Mouse (Mus musculus) kidney, embryonic 15.5 days (tissue): ENCODE data around the gene Olfr1042. TPM values are rescaled to one million over a fixed set of nuclear protein-coding genes. Genes with fewer than 3 reads are reported as not detected.
"Not testable (repeated sequence)": the region's sequence is repeated elsewhere in the genome, so short reads cannot be mapped to it uniquely, and the experiment has no call there.

Source experiments
- ATAC-seq: fragments of 200-750 bp; cut with Nextera tagmentation; replicated peaks from 2 replicates; pipeline ENCODE4 v1.8.0; 2017; ENCODE audit warnings: moderate TSS enrichment; ENCODE audit not compliant: low FRiP score
- H3K27ac ChIP-seq: fragments of 300-500 bp; sonication (generic); 2 replicates; pipeline ENCODE4 v1.5.1; 2015; ENCODE audit warnings: mild to moderate bottlenecking, inconsistent platforms
- H3K27me3 ChIP-seq: fragments of 300-500 bp; sonication (generic); 2 replicates; pipeline ENCODE4 v1.6.1; 2015; ENCODE audit warnings: inconsistent platforms
- H3K36me3 ChIP-seq: fragments of 300-500 bp; sonication (generic); 2 replicates; pipeline ENCODE4 v1.6.1; 2015; ENCODE audit warnings: inconsistent platforms
- H3K4me1 ChIP-seq: fragments of 300-500 bp; sonication (generic); 2 replicates; pipeline ENCODE4 v1.6.1; 2015; ENCODE audit warnings: inconsistent platforms
- H3K4me2 ChIP-seq: fragments of 300-500 bp; sonication (generic); 2 replicates; pipeline ENCODE4 v1.6.1; 2015; ENCODE audit warnings: moderate library complexity, mild to moderate bottlenecking, inconsistent platforms
- H3K4me3 ChIP-seq: fragments of 300-500 bp; sonication (generic); replicated peaks from 2 replicates; pipeline ENCODE4 v1.5.1; 2015; ENCODE audit warnings: mild to moderate bottlenecking, inconsistent platforms
- H3K9ac ChIP-seq: fragments of 300-500 bp; sonication (generic); 2 replicates; pipeline ENCODE4 v1.6.1; 2015; ENCODE audit warnings: mild to moderate bottlenecking, inconsistent platforms
- H3K9me3 ChIP-seq: fragments of 300-500 bp; sonication (generic); replicated peaks from 2 replicates; pipeline ENCODE4 v1.6.1; 2016; ENCODE audit warnings: inconsistent platforms
- WGBS: fragments of 180-500 bp; shearing (Covaris S2); methylation state at CpG from one replicate; pipeline ENCODE4 v1.1.7; 2015; ENCODE audit warnings: mixed read lengths; 5-methylcytosine and 5-hydroxymethylcytosine counted together
- polyA plus RNA-seq: library from polyadenylated mRNA; unstranded; fragments of >200 nt; fragmentation: Nextera tagmentation; extraction: Ambion mirVana; gene quantifications from 2 replicates; pipeline ENCODE4 v1.2.1, GENCODE M21; 2015

The Olfr1042 gene
- not detected in 2 replicates for polyA plus RNA-seq

DNA sequence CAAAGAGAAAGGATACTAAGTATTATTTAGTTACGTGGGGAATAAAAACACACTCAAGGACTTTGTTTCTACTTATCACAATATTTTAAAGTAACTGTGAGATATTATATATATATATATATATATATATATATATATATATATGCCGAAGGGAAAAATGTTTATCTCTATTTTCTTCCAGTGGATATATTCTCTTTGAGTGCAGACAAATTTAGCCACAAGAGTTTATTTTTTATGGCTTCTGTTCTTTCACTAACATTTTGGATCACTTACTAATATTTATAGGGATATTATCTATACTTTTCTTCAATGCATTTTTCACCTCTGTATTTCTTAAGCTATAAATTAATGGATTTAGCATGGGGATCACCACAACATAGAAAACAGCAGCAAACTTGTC lies at the start of gene Olfr1042:
Olfr1042 (minus strand) TSS at position 101 of the 400 bp plus-strand sequence.
- H3K9ac ChIP-seq: no peak within 1 kb of the TSS
- no peak for ATAC-seq
- WGBS: 97% methylated on average over 2 of the region's 2 CpGs
- no peak within 1 kb of the TSS for H3K4me2 ChIP-seq
- H3K27me3 ChIP-seq: no peaks in the 10 kb centered on the region
- no peak within 1 kb of the TSS for H3K27ac ChIP-seq
- H3K4me3 ChIP-seq: no peak within 1 kb of the TSS
- H3K36me3 ChIP-seq: no peaks in the 10 kb centered on the region
- no peaks in the 10 kb centered on the region for H3K4me1 ChIP-seq
- H3K9me3 ChIP-seq: no peaks in the 10 kb centered on the region

DNA sequence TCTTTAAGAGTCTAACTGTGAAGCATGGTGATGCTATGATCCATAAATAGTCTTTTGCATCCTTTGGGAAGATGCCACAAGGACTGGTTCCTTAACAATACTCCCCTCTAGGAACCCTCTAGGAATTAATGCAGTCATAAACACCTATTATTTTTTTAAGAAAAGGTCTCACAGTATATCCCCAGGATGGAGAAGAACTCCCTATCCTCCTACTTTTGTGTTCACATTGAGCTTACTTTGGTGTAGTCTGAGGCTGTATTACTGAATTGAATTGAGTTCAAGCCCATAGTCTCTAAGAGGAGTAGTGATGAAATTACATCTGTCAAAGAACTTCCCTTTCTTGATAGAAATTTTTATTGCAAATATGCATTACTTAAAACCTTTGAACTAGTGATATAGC lies 41.3 kb upstream of the Olfr1042 start, which contains the start of gene Olfr1045:
Olfr1045 (minus strand) TSS at position 101 of the 400 bp plus-strand sequence.
- Histone ChIP-seq H3K27ac (no peak within 1 kb of the TSS), H3K4me1 (no peaks in the 10 kb centered on the region), H3K36me3 (no peaks in the 10 kb centered on the region), H3K4me2 (no peak within 1 kb of the TSS), H3K9ac (no peak within 1 kb of the TSS), H3K4me3 (no peak within 1 kb of the TSS), H3K27me3 (no peaks in the 10 kb centered on the region), H3K9me3 (no peaks in the 10 kb centered on the region)
- ATAC-seq: no peak

DNA sequence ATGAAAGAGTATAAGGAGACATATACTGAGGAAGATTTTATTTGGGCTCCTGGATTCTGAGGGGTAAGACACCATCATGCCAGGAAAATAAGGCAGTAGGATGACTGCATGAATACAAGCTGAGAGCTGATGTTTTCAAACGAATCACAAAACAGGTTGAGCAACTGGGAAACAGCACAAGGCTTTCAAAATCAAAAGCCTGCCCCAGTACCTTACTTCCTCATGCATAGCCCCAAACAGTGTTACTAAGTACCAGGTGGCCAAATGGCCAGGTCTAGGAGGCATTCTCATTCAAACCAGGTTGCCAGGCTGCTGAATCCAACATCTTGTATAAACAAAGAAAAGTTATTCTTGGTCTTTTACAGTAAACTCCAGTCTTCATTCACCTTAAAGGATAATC lies 34.2 kb upstream of the Olfr1042 start:
- Histone ChIP-seq H3K27ac (no peak overlapping the region), H3K4me3 (no peak overlapping the region), H3K4me1 (no peaks in the 10 kb centered on the region), H3K9me3 (no peaks in the 10 kb centered on the region), H3K9ac (no peak overlapping the region), H3K4me2 (no peak overlapping the region), H3K27me3 (no peaks in the 10 kb centered on the region), H3K36me3 (no peaks in the 10 kb centered on the region)
- no peak for ATAC-seq
- WGBS: 46% methylated on average over 1 of the region's 1 CpGs

DNA sequence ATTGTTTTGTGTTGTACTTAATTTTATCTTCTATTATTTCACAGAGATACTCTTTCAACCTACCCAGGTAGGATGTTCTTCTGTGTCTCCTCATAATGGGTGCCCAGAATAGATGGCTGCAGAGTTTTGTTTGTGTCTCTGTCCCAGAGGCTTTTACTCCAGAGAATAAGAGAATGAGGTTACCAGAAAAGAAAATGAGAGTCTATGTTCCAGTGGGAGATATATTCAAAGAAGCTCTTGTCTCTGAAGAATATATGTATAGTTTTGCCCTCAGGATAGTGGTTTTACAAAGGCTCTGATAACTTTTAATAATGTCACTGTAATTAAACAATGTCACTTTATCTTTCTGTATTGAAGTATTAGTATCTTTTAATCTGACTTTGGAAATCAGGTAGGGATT lies 23.9 kb upstream of the Olfr1042 start, which contains the start of gene Olfr52:
Olfr52 (minus strand) TSS at position 101 of the 400 bp plus-strand sequence.
- Histone ChIP-seq H3K4me3 (no peak within 1 kb of the TSS), H3K27me3 (no peaks in the 10 kb centered on the region)

DNA sequence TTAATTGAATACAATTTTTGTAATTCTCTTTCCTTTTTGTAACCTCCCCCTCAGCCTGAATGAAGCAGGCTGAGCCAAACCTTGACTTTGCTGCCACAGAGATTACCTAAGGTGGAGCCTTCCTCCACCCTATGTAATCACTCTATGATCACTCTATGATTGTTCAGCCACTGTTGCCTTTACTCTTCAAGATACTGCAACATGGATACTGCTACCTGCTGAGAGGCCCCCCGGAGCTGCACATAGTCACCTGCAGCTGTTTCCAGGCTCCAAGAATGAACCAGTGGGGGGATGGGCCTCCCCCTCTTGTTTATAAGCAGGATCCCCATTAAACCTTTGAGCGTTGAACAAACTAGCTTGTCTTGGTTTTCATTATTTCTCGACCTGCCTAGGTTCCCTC lies 18.3 kb upstream of the Olfr1042 start:
- Histone ChIP-seq H3K9ac (no peak overlapping the region), H3K4me1 (no peaks in the 10 kb centered on the region), H3K4me2 (no peak overlapping the region), H3K27me3 (no peaks in the 10 kb centered on the region), H3K36me3 (no peaks in the 10 kb centered on the region), H3K4me3 (no peak overlapping the region), H3K27ac (no peak overlapping the region), H3K9me3 (no peaks in the 10 kb centered on the region)
- 84% methylated on average over 3 of the region's 3 CpGs for WGBS
- ATAC-seq: no peak

More for the DNA sequence above, 23.9 kb upstream of the Olfr1042 start, which contains the start of gene Olfr52:
- no peaks in the 10 kb centered on the region for H3K4me1 ChIP-seq
- no peak for ATAC-seq
- H3K9ac ChIP-seq: no peak within 1 kb of the TSS
- no peak within 1 kb of the TSS for H3K27ac ChIP-seq
- no peaks in the 10 kb centered on the region for H3K36me3 ChIP-seq
- H3K4me2 ChIP-seq: no peak within 1 kb of the TSS
- no peaks in the 10 kb centered on the region for H3K9me3 ChIP-seq

DNA sequence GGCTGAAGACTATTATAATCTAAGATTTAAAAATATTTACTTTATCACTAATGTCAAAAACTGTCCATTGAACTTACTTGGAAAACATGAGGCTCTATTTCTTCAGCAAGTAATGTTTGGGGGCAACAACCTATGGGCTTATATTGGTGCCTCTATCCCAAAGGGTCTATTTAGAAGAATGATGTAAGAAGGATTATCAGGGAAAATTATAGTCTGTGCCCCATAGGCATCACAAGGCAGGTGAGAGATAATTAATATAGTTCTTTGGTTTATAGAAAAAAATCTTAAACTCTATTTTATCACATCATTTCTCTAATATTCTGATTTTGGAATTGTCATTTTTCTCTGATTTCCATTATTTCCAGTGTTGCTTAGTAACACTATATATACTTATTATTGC lies 16.1 kb upstream of the Olfr1042 start, which contains the start of gene Olfr1044:
Olfr1044 (minus strand) TSS at position 101 of the 400 bp plus-strand sequence.
- H3K4me3 ChIP-seq: no peak within 1 kb of the TSS
- no peaks in the 10 kb centered on the region for H3K27me3 ChIP-seq
- H3K4me2 ChIP-seq: no peak within 1 kb of the TSS
- no peaks in the 10 kb centered on the region for H3K36me3 ChIP-seq
- no peak for ATAC-seq
- H3K4me1 ChIP-seq: no peaks in the 10 kb centered on the region
- no peak within 1 kb of the TSS for H3K9ac ChIP-seq
- H3K27ac ChIP-seq: no peak within 1 kb of the TSS
- no peaks in the 10 kb centered on the region for H3K9me3 ChIP-seq

DNA sequence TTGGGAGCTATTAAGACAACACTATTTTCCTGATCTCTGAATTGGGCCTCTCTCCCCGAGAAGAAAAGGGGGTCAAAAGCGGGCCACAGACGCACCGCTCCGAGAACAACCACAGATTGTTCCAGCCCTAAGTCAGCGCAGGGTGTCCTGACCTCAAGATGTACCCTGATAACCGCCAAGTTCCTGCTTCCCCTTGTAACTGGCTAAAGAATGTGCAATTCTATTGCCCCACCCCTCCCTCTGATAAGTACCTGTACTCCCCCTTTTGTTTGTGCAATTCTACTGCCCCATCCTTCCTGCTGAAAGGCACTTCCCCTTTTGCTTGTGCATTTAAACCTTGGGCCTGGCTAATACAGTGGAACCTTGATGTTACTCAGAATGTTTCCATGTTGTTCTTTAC lies 13.8 kb upstream of the Olfr1042 start:
- not testable (repeated sequence) for H3K27me3 ChIP-seq, H3K4me1 ChIP-seq, H3K27ac ChIP-seq, H3K4me3 ChIP-seq, H3K36me3 ChIP-seq, H3K4me2 ChIP-seq, H3K9me3 ChIP-seq, H3K9ac ChIP-seq, ATAC-seq
- WGBS: 88% methylated on average over 7 of the region's 7 CpGs

DNA sequence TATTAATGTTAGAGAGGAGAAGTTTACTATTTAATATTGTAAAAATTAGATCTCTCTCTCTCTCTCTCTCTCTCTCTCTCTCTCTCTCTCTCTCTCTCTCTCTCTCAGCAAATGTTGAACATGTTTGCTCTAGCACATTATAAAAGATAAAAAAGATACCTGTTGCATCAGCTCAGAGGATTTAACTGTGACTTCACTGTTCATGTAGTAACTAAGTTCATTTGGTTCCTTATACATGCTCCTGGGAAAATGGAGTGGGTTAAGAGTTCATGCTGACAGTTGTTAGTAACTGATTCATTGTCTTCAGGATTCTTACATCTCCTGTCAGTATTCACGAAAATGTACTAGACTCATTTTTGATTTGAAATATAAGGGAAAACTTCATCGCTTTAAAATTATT lies 5.8 kb upstream of the Olfr1042 start, which contains the start of gene Olfr1043:
Olfr1043 (minus strand) TSS at position 101 of the 400 bp plus-strand sequence.
- no peaks in the 10 kb centered on the region for H3K27me3 ChIP-seq
- H3K9me3 ChIP-seq: no peaks in the 10 kb centered on the region
- H3K4me1 ChIP-seq: no peaks in the 10 kb centered on the region
- no peak for ATAC-seq
- no peak within 1 kb of the TSS for H3K4me3 ChIP-seq
- H3K27ac ChIP-seq: no peak within 1 kb of the TSS
- 86% methylated on average over 2 of the region's 2 CpGs for WGBS
- no peak within 1 kb of the TSS for H3K9ac ChIP-seq
- no peaks in the 10 kb centered on the region for H3K36me3 ChIP-seq
- no peak within 1 kb of the TSS for H3K4me2 ChIP-seq

DNA sequence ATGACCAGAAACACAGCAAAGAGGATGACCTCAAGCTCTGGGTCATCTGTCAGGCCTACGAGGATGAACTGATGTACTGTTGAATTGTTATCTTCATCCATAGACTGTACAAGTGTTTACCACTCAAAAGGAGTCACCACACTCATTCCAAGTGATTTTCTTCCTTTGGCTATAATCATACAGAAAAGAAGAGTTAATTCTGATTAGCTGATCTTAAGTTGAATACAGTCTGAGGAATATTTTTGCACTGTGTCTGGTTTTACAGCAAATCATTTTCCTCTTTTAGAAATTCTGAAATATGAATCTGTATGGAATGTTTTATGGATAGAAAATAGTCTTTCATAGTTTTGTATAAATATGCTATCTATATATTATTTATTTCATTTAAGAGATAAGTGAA lies 15.0 kb downstream of the Olfr1042 start, which contains the start of gene Olfr1040:
Olfr1040 (minus strand) TSS at position 101 of the 400 bp plus-strand sequence.
- no peaks in the 10 kb centered on the region for H3K27me3 ChIP-seq
- H3K9ac ChIP-seq: no peak within 1 kb of the TSS
- no peak within 1 kb of the TSS for H3K4me3 ChIP-seq
- H3K4me1 ChIP-seq: no peaks in the 10 kb centered on the region
- ATAC-seq: no peak
- H3K9me3 ChIP-seq: no peaks in the 10 kb centered on the region
- H3K36me3 ChIP-seq: no peaks in the 10 kb centered on the region
- no peak within 1 kb of the TSS for H3K27ac ChIP-seq
- no peak within 1 kb of the TSS for H3K4me2 ChIP-seq
- WGBS: 81% methylated on average over 1 of the region's 1 CpGs

DNA sequence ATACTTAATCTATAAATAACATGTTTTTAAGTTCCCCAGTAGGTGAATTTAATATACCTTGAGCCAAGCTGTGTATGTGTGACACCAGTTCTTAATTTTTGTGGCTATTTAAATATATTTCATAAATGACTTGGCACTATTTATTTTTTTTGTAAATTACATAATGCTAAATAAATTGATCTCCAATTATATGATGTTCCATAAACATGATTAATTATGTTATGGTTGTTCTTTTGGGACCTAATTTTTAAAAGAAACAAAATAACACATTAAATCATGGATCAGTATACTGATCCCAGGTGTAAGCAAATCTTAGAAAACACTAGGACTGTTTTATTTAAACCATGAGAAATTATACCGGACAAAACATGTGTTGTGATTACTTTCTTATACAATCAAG lies 25.8 kb downstream of the Olfr1042 start, which contains the start of gene Olfr1039:
Olfr1039 (minus strand) TSS at position 101 of the 400 bp plus-strand sequence.
- no peak for ATAC-seq
- Histone ChIP-seq H3K4me3 (no peak within 1 kb of the TSS), H3K4me1 (no peaks in the 10 kb centered on the region), H3K9me3 (no peaks in the 10 kb centered on the region), H3K27ac (no peak within 1 kb of the TSS), H3K9ac (no peak within 1 kb of the TSS), H3K36me3 (no peaks in the 10 kb centered on the region), H3K27me3 (no peaks in the 10 kb centered on the region), H3K4me2 (no peak within 1 kb of the TSS)
- 95% methylated on average over 1 of the region's 1 CpGs for WGBS

Other genes starting within 250 kb of the Olfr1042 start
- gene Olfr1025-ps1, start 246.6 kb downstream of the Olfr1042 start, polyA plus RNA-seq: not detected in 2 replicates
- gene Olfr1026, start 240.3 kb downstream of the Olfr1042 start, polyA plus RNA-seq: not detected in 2 replicates
- gene Olfr1028, start 211.4 kb downstream of the Olfr1042 start, polyA plus RNA-seq: not detected in 2 replicates
- not detected in 2 replicates for gene Olfr1029, start 187.9 kb downstream of the Olfr1042 start, polyA plus RNA-seq
- not detected in 2 replicates for gene Olfr1030, start 182.6 kb downstream of the Olfr1042 start, polyA plus RNA-seq
- not detected in 2 replicates for gene Olfr1031, start 171.5 kb downstream of the Olfr1042 start, polyA plus RNA-seq
- not detected in 2 replicates for gene Olfr1032, start 156.3 kb downstream of the Olfr1042 start, polyA plus RNA-seq
- 4.0 and 4.9 TPM in 2 replicates for gene Olfr1033, start 141.2 kb downstream of the Olfr1042 start, polyA plus RNA-seq
- 0.04 and 0.10 TPM in 2 replicates for gene Olfr1034, start 116.0 kb downstream of the Olfr1042 start, polyA plus RNA-seq
- not detected in 2 replicates for gene Olfr1036, start 87.8 kb downstream of the Olfr1042 start, polyA plus RNA-seq
- not detected in 2 replicates for gene Olfr1037, start 74.5 kb downstream of the Olfr1042 start, polyA plus RNA-seq
- not detected in 2 replicates for gene Olfr1039, start 25.9 kb downstream of the Olfr1042 start, polyA plus RNA-seq
- gene Olfr1040, start 15.1 kb downstream of the Olfr1042 start, polyA plus RNA-seq: not detected in 2 replicates
- gene Olfr1043, start 5.7 kb upstream of the Olfr1042 start, polyA plus RNA-seq: not detected in 2 replicates
- not detected in 2 replicates for gene Olfr1044, start 16.0 kb upstream of the Olfr1042 start, polyA plus RNA-seq
- not detected in 2 replicates for gene Olfr52, start 23.8 kb upstream of the Olfr1042 start, polyA plus RNA-seq
- not detected in 2 replicates for gene Olfr1045, start 41.2 kb upstream of the Olfr1042 start, polyA plus RNA-seq
- not detected in 2 replicates for gene Olfr1046, start 57.5 kb upstream of the Olfr1042 start, polyA plus RNA-seq
- gene Olfr1047, start 69.6 kb upstream of the Olfr1042 start, polyA plus RNA-seq: not detected in 2 replicates
- gene Olfr1048, start 78.5 kb upstream of the Olfr1042 start, polyA plus RNA-seq: not detected in 2 replicates
- not detected in 2 replicates for gene Olfr1049, start 96.5 kb upstream of the Olfr1042 start, polyA plus RNA-seq
- gene Olfr1051, start 117.2 kb upstream of the Olfr1042 start, polyA plus RNA-seq: not detected in 2 replicates
- gene Olfr1052, start 130.6 kb upstream of the Olfr1042 start, polyA plus RNA-seq: not detected in 2 replicates
- not detected in 2 replicates for gene Olfr1053, start 153.4 kb upstream of the Olfr1042 start, polyA plus RNA-seq
- not detected in 2 replicates for gene Olfr1054, start 173.6 kb upstream of the Olfr1042 start, polyA plus RNA-seq
- not detected in 2 replicates for gene Olfr1055, start 188.4 kb upstream of the Olfr1042 start, polyA plus RNA-seq
- gene Olfr1056, start 200.6 kb upstream of the Olfr1042 start, polyA plus RNA-seq: not detected in 2 replicates
- gene Olfr1057, start 216.6 kb upstream of the Olfr1042 start, polyA plus RNA-seq: not detected in 2 replicates
- not detected in 2 replicates for gene Olfr1058, start 226.7 kb upstream of the Olfr1042 start, polyA plus RNA-seq